Mouse (Mus musculus) kidney, postnatal 0 days (tissue): Measurements from ENCODE around the gene Cpne6. TPM values are rescaled to one million over a fixed set of nuclear protein-coding genes. Genes with fewer than 3 reads are reported as not detected.

Experiments
- ATAC-seq: fragments of 200-750 bp; cut with Nextera tagmentation; replicated peaks from 2 replicates; pipeline ENCODE4 v1.8.0; 2017; ENCODE audit warnings: low read depth, moderate number of reproducible peaks, moderate TSS enrichment, moderate library complexity; ENCODE audit not compliant: low FRiP score
- DNase-seq: peaks from one replicate; pipeline ENCODE4 v3.0.0-alpha.2; 2016; ENCODE audit warnings: low spot score
- H3K27ac ChIP-seq: fragments of 300-500 bp; sonication (generic); 2 replicates; pipeline ENCODE4 v1.5.1; 2014; ENCODE audit warnings: mild to moderate bottlenecking
- H3K27me3 ChIP-seq: fragments of 300-500 bp; sonication (generic); 2 replicates; pipeline ENCODE4 v1.6.1; 2014; ENCODE audit warnings: low read length, mixed read lengths; ENCODE audit not compliant: insufficient read depth
- H3K36me3 ChIP-seq: fragments of 300-500 bp; sonication (generic); 2 replicates; pipeline ENCODE4 v1.6.1; 2014; ENCODE audit warnings: low read length, mixed read lengths; ENCODE audit not compliant: insufficient read depth
- H3K4me1 ChIP-seq: fragments of 300-500 bp; sonication (generic); replicated peaks from 2 replicates; pipeline ENCODE4 v1.6.1; 2014; ENCODE audit warnings: antibody characterized with exemption, low read length, mixed read lengths; ENCODE audit not compliant: insufficient read depth
- H3K4me2 ChIP-seq: fragments of 300-500 bp; sonication (generic); 2 replicates; pipeline ENCODE4 v1.6.1; 2014; ENCODE audit warnings: mild to moderate bottlenecking, low read length, moderate library complexity, mixed read lengths
- H3K4me3 ChIP-seq: fragments of 300-500 bp; sonication (generic); replicated peaks from 2 replicates; pipeline ENCODE4 v1.5.1; 2014; ENCODE audit warnings: low read depth, low read length
- H3K9ac ChIP-seq: fragments of 300-500 bp; sonication (generic); 2 replicates; pipeline ENCODE4 v1.6.1; 2014; ENCODE audit warnings: low read depth, low read length
- H3K9me3 ChIP-seq: fragments of 300-500 bp; sonication (generic); replicated peaks from 2 replicates; pipeline ENCODE4 v1.6.1; 2016; ENCODE audit warnings: low read length, inconsistent platforms, mixed read lengths
- CTCF ChIP-seq: IDR thresholded peaks from 2 replicates; pipeline ENCODE4 v1.5.1; 2016; ENCODE audit warnings: antibody characterized with exemption, low read depth, mild to moderate bottlenecking, moderate library complexity
- WGBS: fragments of 180-500 bp; shearing (Covaris S2); extraction: QIAGEN DNeasy Blood & Tissue Kit; methylation state at CpG from one replicate; pipeline ENCODE4 v1.1.7; 2014; 5-methylcytosine and 5-hydroxymethylcytosine counted together
- polyA plus RNA-seq: library from polyadenylated mRNA; unstranded; fragments of >200 nt; fragmentation: Nextera tagmentation; extraction: Ambion mirVana; gene quantifications from 2 replicates; pipeline ENCODE4 v1.2.1, GENCODE M21; 2015

The Cpne6 gene
- polyA plus RNA-seq, 1 experiment from 2014 or later: 0.28 TPM

GRCm38 (mm10) chr14:55479629-55480028, 30.6 kb upstream of the Cpne6 start:
- DNase-seq (no peak), ATAC-seq (no peak)
- no peaks in the 10 kb centered on the region for H3K27me3 ChIP-seq
- WGBS: 91% methylated on average over 10 of the region's 10 CpGs
- H3K9me3 ChIP-seq: no peaks in the 10 kb centered on the region
- peak overlapping the region; percentile 70 for H3K4me2 ChIP-seq
- H3K36me3 ChIP-seq: no peaks in the 10 kb centered on the region
- no peak for TF ChIP-seq CTCF
- H3K27ac ChIP-seq: no peak overlapping the region
- 0 out of 2 replicates have a peak overlapping the region, but pooled peaks have one; percentile 70 for H3K9ac ChIP-seq
- 0 out of 2 replicates have a peak, but pooled peaks cover 6% of the 10 kb centered on the region for H3K4me1 ChIP-seq
- H3K4me3 ChIP-seq: no peak overlapping the region

- H3K27me3 ChIP-seq: no peaks in the 10 kb centered on the region
- H3K36me3 ChIP-seq: peaks cover 10% of the 10 kb centered on the region; the same call in 1 of the 2 replicates
- TF ChIP-seq CTCF: no peak
- no peaks in the 10 kb centered on the region for H3K9me3 ChIP-seq
- H3K4me3 ChIP-seq: no peak overlapping the region
- no peak for ATAC-seq
- 64% methylated on average over 5 of the region's 5 CpGs for WGBS
- DNase-seq: no peak
- no peak overlapping the region for H3K9ac ChIP-seq
- H3K27ac ChIP-seq: no peak overlapping the region
- no peaks in the 10 kb centered on the region for H3K4me1 ChIP-seq
- H3K4me2 ChIP-seq: no peak overlapping the region
Observed at GRCm38 (mm10) chr14:55484430-55485085, 25.7 kb upstream of the Cpne6 start.

- 0 out of 2 replicates have a peak, but pooled peaks cover 4% of the 10 kb centered on the region for H3K4me1 ChIP-seq
- TF ChIP-seq CTCF: no peak
- H3K36me3 ChIP-seq: peaks cover 10% of the 10 kb centered on the region; the same call in 1 of the 2 replicates
- DNase-seq (no peak), ATAC-seq (no peak)
- no peak overlapping the region for H3K9ac ChIP-seq
- no peaks in the 10 kb centered on the region for H3K27me3 ChIP-seq
- H3K4me3 ChIP-seq: no peak overlapping the region
- WGBS: 86% methylated on average over 8 of the region's 8 CpGs
- no peak overlapping the region for H3K4me2 ChIP-seq
- H3K9me3 ChIP-seq: no peaks in the 10 kb centered on the region
- no peak overlapping the region for H3K27ac ChIP-seq
Observed at GRCm38 (mm10) chr14:55486836-55487235, 23.4 kb upstream of the Cpne6 start.

GRCm38 (mm10) chr14:55490361-55491201, 19.7 kb upstream of the Cpne6 start, which contains the start of gene Carmil3:
TSS of gene Carmil3 (plus strand) at chr14:55490651.
- H3K4me1 ChIP-seq: 0 out of 2 replicates have a peak, but pooled peaks cover 4% of the 10 kb centered on the region
- WGBS: 1% methylated on average over 52 of the region's 68 CpGs

GRCm38 (mm10) chr14:55491291-55491833, 18.9 kb upstream of the Cpne6 start:
- H3K4me1 ChIP-seq: 0 out of 2 replicates have a peak, but pooled peaks cover 4% of the 10 kb centered on the region
- no peaks in the 10 kb centered on the region for H3K9me3 ChIP-seq
- peak overlapping the region; percentile 54 for H3K4me3 ChIP-seq
- TF ChIP-seq CTCF: no peak
- H3K27me3 ChIP-seq: no peaks in the 10 kb centered on the region
- peak overlapping the region; percentile 65 for H3K9ac ChIP-seq
- H3K27ac ChIP-seq: no peak overlapping the region
- H3K36me3 ChIP-seq: no peaks in the 10 kb centered on the region; the same call in 1 of the 2 replicates
- peak; percentile 67 for DNase-seq
- peak; percentile 59 for ATAC-seq
- WGBS: under 1% methylated on average over 30 of the region's 30 CpGs
- peak overlapping the region; percentile 73 for H3K4me2 ChIP-seq

More at GRCm38 (mm10) chr14:55490361-55491201, 19.7 kb upstream of the Cpne6 start, which contains the start of gene Carmil3:
- H3K36me3 ChIP-seq: peaks cover 7% of the 10 kb centered on the region; the same call in 1 of the 2 replicates
- H3K9ac ChIP-seq: peak within 1 kb of the TSS; percentile 65
- H3K4me2 ChIP-seq: peak within 1 kb of the TSS; percentile 73
- H3K27ac ChIP-seq: no peak within 1 kb of the TSS
- DNase-seq: peak; percentile 70
- H3K9me3 ChIP-seq: no peaks in the 10 kb centered on the region
- no peaks in the 10 kb centered on the region for H3K27me3 ChIP-seq
- peak within 1 kb of the TSS; percentile 54 for H3K4me3 ChIP-seq
- ATAC-seq: peak; percentile 59
- TF ChIP-seq CTCF: no peak

GRCm38 (mm10) chr14:55492103-55492502, 18.1 kb upstream of the Cpne6 start:
- Histone ChIP-seq H3K36me3 (no peaks in the 10 kb centered on the region; the same call in 1 of the 2 replicates), H3K4me1 (0 out of 2 replicates have a peak, but pooled peaks cover 4% of the 10 kb centered on the region), H3K4me3 (no peak overlapping the region), H3K9ac (no peak overlapping the region), H3K27me3 (no peaks in the 10 kb centered on the region), H3K9me3 (no peaks in the 10 kb centered on the region), H3K4me2 (no peak overlapping the region), H3K27ac (no peak overlapping the region)
- WGBS: 36% methylated on average over 3 of the region's 3 CpGs
- no peak for TF ChIP-seq CTCF
- ATAC-seq (no peak), DNase-seq (no peak)
